Mouse (Mus musculus) Patski (cell line): ENCODE measurements around the gene Polr3b. TPM values are rescaled to one million over a fixed set of nuclear protein-coding genes. Genes with fewer than 3 reads are reported as not detected.

Experiments used
- ATAC-seq: fragments of 100-300 bp; one replicate; pipeline ENCODE4 v1.8.0; 2021
- CTCF ChIA-PET: fragments of 350-600 bp; sonication (Branson Sonifier 250); formaldehyde crosslinking; loops from one replicate; lab custom pipeline; 2022; ENCODE audit warnings: inconsistent platforms; lab: Charles Lee
- POLR2A ChIA-PET: fragments of 350-600 bp; sonication (Branson Sonifier 250); formaldehyde crosslinking; loops from one replicate; lab custom pipeline; 2022; ENCODE audit warnings: antibody characterized with exemption, inconsistent platforms; lab: Charles Lee
- DNase-seq: peaks from one replicate; pipeline ENCODE4 v3.0.0-alpha.2; 2011; ENCODE audit warnings: low read depth, low spot score
- H3K27me3 ChIP-seq: fragments of 371-371 bp; one replicate; pipeline ENCODE4 v1.5.1; 2021
- CTCF ChIP-seq: fragments of 100-300 bp; IDR thresholded peaks from one replicate; pipeline ENCODE4 v1.5.1; 2021
- in situ Hi-C: fragments of 300-500 bp; cut with MboI; formaldehyde crosslinking; loops from 3 replicates; pipeline ENCODE4 v1.11.1; 2018; ENCODE audit warnings: low pct_unique_long_range_greater_than_20kb, mixed read lengths
- polyA plus RNA-seq: library from polyadenylated mRNA; unstranded; gene quantifications from one replicate; pipeline ENCODE4 v1.2.3, GENCODE M21; 2021

The Polr3b gene
- polyA plus RNA-seq, 1 experiment from 2014 or later = 14.3 TPM

DNA sequence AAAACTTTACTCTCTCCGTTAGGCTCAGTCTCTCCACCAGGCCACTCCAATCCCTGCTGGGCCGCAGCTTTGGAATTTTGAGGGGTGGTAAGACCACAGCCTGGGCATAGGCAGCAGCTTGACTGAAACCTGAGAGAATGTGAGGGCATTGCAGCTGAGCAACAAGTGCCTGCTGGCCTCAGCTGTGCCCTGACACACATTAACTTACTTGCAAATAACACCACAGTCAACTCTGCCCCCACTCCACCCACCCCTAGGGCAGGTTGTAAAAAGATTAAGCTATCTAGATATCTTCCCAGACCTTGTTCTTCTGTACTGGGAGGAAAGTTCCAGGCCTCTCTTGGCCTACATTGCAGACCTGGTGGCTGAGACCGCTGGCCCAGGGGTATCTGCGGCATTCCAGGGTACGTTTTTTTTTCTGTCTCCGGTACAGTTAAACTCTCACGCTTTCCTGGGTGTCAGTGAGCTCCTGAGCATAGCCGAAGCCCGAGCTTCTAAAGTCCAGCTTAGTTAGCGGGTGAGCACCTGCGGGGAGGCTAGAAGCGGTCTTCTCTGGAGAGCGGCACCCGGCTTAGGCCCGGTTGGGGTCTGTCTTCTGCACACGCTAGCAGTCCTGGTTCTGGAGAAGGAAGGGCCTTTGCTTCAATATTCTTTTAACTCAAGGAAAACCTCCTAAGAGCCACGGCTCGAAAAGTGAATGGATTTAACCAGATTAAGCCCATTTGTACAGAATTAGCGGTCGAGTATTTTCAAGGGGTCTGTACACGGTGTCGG, 135.5 kb downstream of the Polr3b start:
- H3K27me3 ChIP-seq = peaks cover 48% of the 10 kb centered on the region
- POLR2A ChIA-PET = no interaction called here
- CTCF ChIA-PET = no interaction called here
- in situ Hi-C loops = no loop called here
- no peak for DNase-seq
- TF ChIP-seq CTCF = no peak
- no peak for ATAC-seq

DNA sequence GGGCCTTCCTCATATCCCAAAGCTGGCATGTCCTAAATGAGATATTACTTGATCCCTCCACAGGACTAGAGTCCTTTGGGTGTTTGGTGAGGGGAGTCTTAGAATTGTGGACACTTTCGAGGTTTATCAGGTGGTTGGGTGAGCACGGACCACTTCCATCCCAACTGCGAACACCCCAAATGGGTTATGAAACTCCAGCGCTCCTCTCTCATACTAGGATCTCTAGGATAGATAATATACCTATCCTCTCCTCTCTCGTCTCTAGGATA, 136.0 kb downstream of the Polr3b start:
- in situ Hi-C loops = no loop called here
- ChIA-PET POLR2A (no interaction called here), CTCF (no interaction called here)
- TF ChIP-seq CTCF = no peak
- DNase-seq (no peak), ATAC-seq (no peak)
- H3K27me3 ChIP-seq = peaks cover 43% of the 10 kb centered on the region

DNA sequence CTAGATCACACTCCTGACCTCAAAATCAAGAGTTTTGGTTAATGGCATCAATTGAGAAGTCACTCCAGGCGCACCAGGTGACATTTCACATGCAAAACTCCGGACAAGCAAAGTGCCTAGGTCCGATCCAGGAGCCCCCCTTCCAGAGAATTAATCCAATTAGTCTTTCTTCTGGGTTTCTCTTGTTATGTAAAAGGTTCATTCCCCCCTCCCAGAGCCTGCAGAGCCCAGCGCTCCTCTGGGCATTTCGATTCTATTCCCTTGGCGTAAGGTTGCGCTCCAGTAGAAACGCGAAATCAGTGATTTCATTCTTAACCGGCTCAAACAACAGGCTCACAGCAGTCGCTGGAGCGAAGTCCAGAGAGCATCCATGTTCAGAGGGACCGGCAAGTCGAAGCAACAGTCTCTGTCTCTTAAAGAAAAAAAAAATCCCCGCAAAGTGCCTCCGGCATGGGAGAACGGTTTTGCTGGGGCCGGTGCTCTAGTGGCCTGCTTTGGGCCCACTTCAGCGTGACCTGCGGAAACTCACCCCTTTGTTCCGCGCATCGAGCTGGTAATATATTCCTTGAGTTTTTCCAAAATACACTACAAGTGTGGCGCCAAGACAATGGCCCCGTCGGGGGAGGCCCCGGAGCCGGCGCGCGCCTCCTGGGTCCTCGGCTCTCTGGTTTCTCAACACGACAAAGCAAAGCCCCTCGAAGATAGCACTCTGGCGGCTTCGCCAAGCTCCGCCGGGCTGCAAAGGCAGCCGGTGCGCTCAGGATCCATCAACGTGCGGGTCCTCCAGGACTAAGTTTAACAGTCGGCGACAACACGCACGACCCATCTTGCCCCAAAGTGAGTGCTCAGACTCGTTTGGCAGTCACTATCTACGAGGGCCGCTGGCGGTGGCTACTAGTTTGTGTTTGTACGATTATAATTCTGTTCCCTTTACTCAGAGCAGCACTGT, 136.7 kb downstream of the Polr3b start:
- H3K27me3 ChIP-seq = peaks cover 45% of the 10 kb centered on the region
- in situ Hi-C loops = no loop called here
- ChIA-PET CTCF (no interaction called here), POLR2A (no interaction called here)
- DNase-seq (no peak), ATAC-seq (no peak)
- TF ChIP-seq CTCF = no peak

- H3K27me3 ChIP-seq = peaks cover 45% of the 10 kb centered on the region
- TF ChIP-seq CTCF = no peak
- DNase-seq = no peak
- ChIA-PET CTCF (no interaction called here), POLR2A (no interaction called here)
- ATAC-seq = no peak
- in situ Hi-C loops = no loop called here
Measured at GRCm38 (mm10) chr10:84759511-84760117, 137.5 kb downstream of the Polr3b start.

DNA sequence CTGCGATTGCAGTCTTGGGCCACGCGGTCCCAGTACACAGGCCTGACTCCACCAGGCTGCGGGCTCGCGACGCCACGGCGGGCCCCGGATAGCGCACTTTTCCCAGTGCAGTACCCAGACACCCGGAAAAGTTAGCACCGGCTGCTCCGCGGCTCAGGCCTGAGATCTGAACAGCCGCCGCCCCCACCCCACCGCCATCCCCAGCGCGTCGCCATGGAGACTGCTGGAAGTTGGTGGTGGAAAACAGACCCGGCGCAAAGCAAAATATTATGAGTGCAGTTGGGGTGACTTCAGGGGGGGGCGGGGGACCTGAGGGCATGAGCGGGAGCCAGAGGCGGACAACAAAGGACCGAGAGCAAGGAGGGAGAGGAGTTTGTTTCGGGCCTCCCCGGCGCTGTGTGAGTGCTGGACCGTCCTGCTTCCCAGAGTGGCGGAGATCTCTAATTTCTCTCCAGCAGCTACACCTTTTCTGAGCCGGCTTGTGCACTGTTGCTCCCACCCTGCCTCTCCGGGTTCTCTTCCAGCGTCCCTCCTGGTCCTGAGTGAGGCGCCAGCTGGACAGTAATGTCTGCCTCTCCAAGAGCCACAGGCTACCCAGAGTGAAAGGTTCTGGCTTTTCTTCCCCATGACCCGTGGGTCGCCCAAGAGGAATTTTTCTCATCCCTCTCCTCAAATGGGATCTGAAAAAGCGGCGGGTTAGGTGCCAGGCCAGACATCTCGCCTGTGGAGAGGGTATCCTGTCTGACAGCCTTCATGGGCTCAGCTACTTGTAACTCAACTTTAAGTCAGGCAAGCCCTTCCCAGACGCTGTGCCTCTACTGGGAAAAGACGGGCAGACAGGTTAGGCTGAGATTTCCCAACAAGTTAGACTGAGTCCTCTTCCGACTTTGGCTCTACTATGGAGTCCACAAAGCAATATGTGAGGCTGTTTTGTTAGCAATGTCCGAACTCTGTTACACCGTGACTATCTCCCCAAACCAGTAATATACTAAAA, 138.3 kb downstream of the Polr3b start:
- no peak for TF ChIP-seq CTCF

GRCm38 (mm10) chr10:84768766-84769165, 146.7 kb downstream of the Polr3b start:
- DNase-seq (no peak), ATAC-seq (no peak)
- POLR2A ChIA-PET = no interaction called here
- H3K27me3 ChIP-seq = peaks cover 31% of the 10 kb centered on the region
- TF ChIP-seq CTCF = no peak
- CTCF ChIA-PET = no interaction called here
- in situ Hi-C loops = no loop called here

More for the DNA sequence above, 138.3 kb downstream of the Polr3b start:
- in situ Hi-C loops = no loop called here
- DNase-seq (no peak), ATAC-seq (no peak)
- H3K27me3 ChIP-seq = peaks cover 46% of the 10 kb centered on the region
- CTCF ChIA-PET = no interaction called here
- POLR2A ChIA-PET = no interaction called here

DNA sequence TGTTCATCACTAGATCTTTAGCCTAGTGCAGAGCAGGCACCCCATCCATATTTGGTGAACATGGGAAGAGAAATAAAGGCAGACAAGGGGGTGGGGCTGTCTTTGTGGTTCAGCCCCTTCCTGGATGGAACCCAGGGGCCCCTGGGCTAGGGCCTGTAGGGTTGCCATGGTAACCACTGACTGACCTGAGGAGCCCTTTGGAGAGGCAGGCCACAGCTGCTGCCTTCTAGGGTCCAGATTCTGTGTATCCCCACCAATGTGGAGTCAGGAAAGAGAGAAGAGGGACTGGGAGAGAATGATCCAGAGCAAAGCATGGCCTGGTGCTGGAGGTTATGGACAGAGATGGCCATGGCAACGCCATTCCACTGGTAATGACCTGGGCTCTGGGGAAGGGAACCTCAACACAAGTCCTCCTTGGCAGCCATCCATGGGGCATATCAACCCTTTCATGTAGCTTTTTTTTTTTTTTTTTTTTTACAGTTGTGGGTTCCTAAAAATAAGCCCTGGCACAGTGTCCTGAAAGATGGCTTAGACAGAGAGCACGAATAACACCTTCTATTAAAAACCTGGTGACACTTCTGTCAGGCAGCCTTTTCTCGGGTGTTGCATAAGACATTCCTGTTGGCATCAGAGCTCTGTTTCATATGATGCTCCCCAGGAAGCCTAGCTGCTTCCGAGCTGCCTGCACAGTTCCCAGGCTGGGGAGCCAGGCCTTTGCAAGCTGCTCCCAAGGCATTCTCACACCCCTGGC, 150.5 kb downstream of the Polr3b start:
- ChIA-PET CTCF (no interaction called here), POLR2A (interaction anchor here (0.6 kb wide), 1 partner anchor 30 kb away, joined by 3 read pairs; no protein-coding TSS in a partner anchor)
- DNase-seq = no peak
- peaks cover 8% of the 10 kb centered on the region for H3K27me3 ChIP-seq
- no peak for ATAC-seq
- in situ Hi-C loops = no loop called here
- TF ChIP-seq CTCF = no peak

GRCm38 (mm10) chr10:84773889-84774288, 151.8 kb downstream of the Polr3b start:
- no peak for ATAC-seq
- in situ Hi-C loops = no loop called here
- ChIA-PET POLR2A (no interaction called here), CTCF (interaction anchor here (1.2 kb wide), 1 partner anchor 14 kb away, joined by 3 read pairs; no protein-coding TSS in a partner anchor)
- TF ChIP-seq CTCF = no peak
- no peaks in the 10 kb centered on the region for H3K27me3 ChIP-seq
- no peak for DNase-seq

DNA sequence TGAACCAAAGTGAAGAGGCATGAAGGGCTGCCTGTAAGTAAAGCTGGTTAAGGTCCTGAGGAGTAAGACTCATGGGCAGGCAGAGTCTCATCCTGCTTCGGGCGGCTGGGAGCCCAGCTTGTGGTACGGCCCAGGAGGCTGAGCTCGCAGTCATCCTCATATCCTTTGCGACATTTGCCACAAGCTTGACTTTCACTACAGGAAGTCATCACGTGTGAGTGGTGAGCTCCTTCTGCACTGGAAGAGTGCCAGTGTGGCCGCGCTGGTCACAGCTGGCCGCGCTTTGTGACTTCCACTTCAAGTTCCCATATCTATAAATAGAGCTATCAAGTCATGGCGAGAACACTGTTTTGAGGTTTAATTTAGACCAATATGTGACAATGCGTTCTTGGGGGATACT, 152.5 kb downstream of the Polr3b start:
- CTCF ChIA-PET = interaction anchor here (1.2 kb wide), 1 partner anchor 14 kb away, joined by 3 read pairs; no protein-coding TSS in a partner anchor
- in situ Hi-C loops = no loop called here
- ATAC-seq (no peak), DNase-seq (peak; percentile 20)
- POLR2A ChIA-PET = no interaction called here
- TF ChIP-seq CTCF = no peak
- no peaks in the 10 kb centered on the region for H3K27me3 ChIP-seq

Other genes with a start within 250 kb of the Polr3b start
- 31.4 TPM for gene Nuak1, start 181.7 kb upstream of the Polr3b start, polyA plus RNA-seq
- 62.4 TPM for gene Ckap4, start 88.2 kb upstream of the Polr3b start, polyA plus RNA-seq
- gene Tcp11l2, start 45.7 kb upstream of the Polr3b start, polyA plus RNA-seq = 33.0 TPM
- gene Rfx4, start 133.8 kb downstream of the Polr3b start, polyA plus RNA-seq = 0.09 TPM